In genomic region chr5:25101126-25101523, GRCm38 (mm10) we compare ENCODE assay signal across 7 mouse cellular contexts. TPM values are rescaled to one million over a fixed set of nuclear protein-coding genes. Genes with fewer than 3 reads are reported as not detected.
A peak's percentile ranks its signal among the peaks of the same experiment; 100 is the strongest.
DNase-seq lines count a peak whose midpoint lies in the region; ATAC-seq lines count a peak whose summit lies in the region.

No protein-coding gene starts in this region.

- H3K4me2 ChIP-seq in embryonic facial prominence, embryonic 11.5 days (ENCODE audit: low read depth, low read length) = peak overlapping the region; percentile 100
- H3K4me2 ChIP-seq in heart, embryonic 12.5 days = peak overlapping the region; percentile 97
- peak overlapping the region; percentile 100 for H3K4me2 ChIP-seq in kidney, embryonic 14.5 days (replicated peaks; ENCODE audit: low read depth, low read length)

- H3K4me3 ChIP-seq in embryonic facial prominence, embryonic 11.5 days (ENCODE audit: low read depth, low read length) = peak overlapping the region; percentile 51
- peak overlapping the region; percentile 67 for H3K4me3 ChIP-seq in heart, embryonic 12.5 days
- H3K4me3 ChIP-seq in kidney, embryonic 14.5 days (ENCODE audit: low read length) = peak overlapping the region; percentile 61

- peak; percentile 52 for ATAC-seq in CD4-positive, CD25-positive, alpha-beta regulatory T cell, adult 4 months
- ATAC-seq in embryonic facial prominence, embryonic 11.5 days (replicated peaks; ENCODE audit: insufficient number of reproducible peaks, low FRiP score, low TSS enrichment, low read depth) = no peak
- ATAC-seq in heart, embryonic 12.5 days (ENCODE audit: insufficient number of reproducible peaks, low FRiP score) = peak; percentile 58; the same call in 1 of the 2 replicates
- ATAC-seq in kidney, embryonic 14.5 days (ENCODE audit: low FRiP score, low TSS enrichment) = peak; percentile 72

- WGBS in embryonic facial prominence, embryonic 11.5 days = under 1% methylated on average over 25 of the region's 25 CpGs
- under 1% methylated on average over 25 of the region's 25 CpGs for WGBS in heart, embryonic 12.5 days
- WGBS in kidney, embryonic 14.5 days = under 1% methylated on average over 25 of the region's 25 CpGs

- H3K36me3 ChIP-seq in embryonic facial prominence, embryonic 11.5 days (replicated peaks; ENCODE audit: control insufficient read depth, insufficient read depth, low read depth, low read length) = no peaks in the 10 kb centered on the region
- no peaks in the 10 kb centered on the region for H3K36me3 ChIP-seq in heart, embryonic 12.5 days
- H3K36me3 ChIP-seq in kidney, embryonic 14.5 days (ENCODE audit: control insufficient read depth, insufficient read depth, low read length) = no peaks in the 10 kb centered on the region

- peak overlapping the region; percentile 53 for H3K9ac ChIP-seq in embryonic facial prominence, embryonic 11.5 days (replicated peaks; ENCODE audit: low read length)
- peak overlapping the region; percentile 77 for H3K9ac ChIP-seq in heart, embryonic 12.5 days
- H3K9ac ChIP-seq in kidney, embryonic 14.5 days (ENCODE audit: low read depth, low read length) = peak overlapping the region; percentile 63

- H3K27me3 ChIP-seq in embryonic facial prominence, embryonic 11.5 days (ENCODE audit: control insufficient read depth, insufficient read depth, low read length) = peaks cover 33% of the 10 kb centered on the region
- H3K27me3 ChIP-seq in heart, embryonic 12.5 days (replicated peaks) = peaks cover 24% of the 10 kb centered on the region
- H3K27me3 ChIP-seq in kidney, embryonic 14.5 days (ENCODE audit: control insufficient read depth, insufficient read depth, low read length) = peaks cover 17% of the 10 kb centered on the region

- peaks cover 4% of the 10 kb centered on the region; the same call in 1 of the 2 replicates for H3K4me1 ChIP-seq in embryonic facial prominence, embryonic 11.5 days (ENCODE audit: control insufficient read depth, insufficient read depth, low read length)
- H3K4me1 ChIP-seq in heart, embryonic 12.5 days (replicated peaks) = peaks cover 26% of the 10 kb centered on the region
- 0 out of 2 replicates have a peak, but pooled peaks cover 9% of the 10 kb centered on the region for H3K4me1 ChIP-seq in kidney, embryonic 14.5 days (ENCODE audit: control insufficient read depth, insufficient read depth, low read length)

- peak; percentile 30 for DNase-seq in MN1 (ENCODE audit: low spot score)
- no peak for DNase-seq in embryonic facial prominence, embryonic 11.5 days (ENCODE audit: low spot score)
- DNase-seq in lung, postnatal 14 days = peak; percentile 63
- DNase-seq in ovary, postnatal 10 days (ENCODE audit: low spot score) = peak; percentile 45

- no peak overlapping the region for H3K27ac ChIP-seq in embryonic facial prominence, embryonic 11.5 days (replicated peaks; ENCODE audit: low read depth, low read length)
- no peak overlapping the region for H3K27ac ChIP-seq in heart, embryonic 12.5 days (ENCODE audit: poor library complexity, severe bottlenecking)
- H3K27ac ChIP-seq in kidney, embryonic 14.5 days (ENCODE audit: low read depth, low read length) = no peak overlapping the region

- no peaks in the 10 kb centered on the region for H3K9me3 ChIP-seq in embryonic facial prominence, embryonic 11.5 days (replicated peaks; ENCODE audit: control insufficient read depth, low read length)
- no peaks in the 10 kb centered on the region for H3K9me3 ChIP-seq in heart, embryonic 12.5 days (replicated peaks)
- H3K9me3 ChIP-seq in kidney, embryonic 14.5 days (ENCODE audit: control insufficient read depth, low read length) = no peaks in the 10 kb centered on the region

RNA-seq across cellular contexts. Expression of gene Prkag2, which starts 0.7 kb away (rescaled TPM):
- 10 to 100 TPM; 22.7 to 26.9 TPM for polyA plus RNA-seq in CD4-positive, CD25-positive, alpha-beta regulatory T cell, adult 4 months (2017; shearing (Covaris generic))
- polyA plus RNA-seq in embryonic facial prominence, embryonic 11.5 days (2014; fragmentation: Nextera tagmentation; extraction: Ambion mirVana) = 41.2 TPM in 2 replicates
- polyA plus RNA-seq in heart, embryonic 12.5 days (2016; fragmentation: Nextera tagmentation; extraction: Ambion mirVana) = 105 and 107 TPM in 2 replicates
- polyA plus RNA-seq in kidney, embryonic 14.5 days (2014; fragmentation: Nextera tagmentation; extraction: Ambion mirVana) = 32.1 and 44.6 TPM in 2 replicates
